Mouse (Mus musculus): ENCODE data around the gene Tmeff1.
"Not testable (repeated sequence)": the region's sequence is repeated elsewhere in the genome, so short reads cannot be mapped to it uniquely, and the experiment has no call there.

Tmeff1 gene

GRCm38 (mm10) chr4:48680214-48680613 is 95.2 kb downstream of the Tmeff1 start:
- DNase-seq, result no peak

DNA sequence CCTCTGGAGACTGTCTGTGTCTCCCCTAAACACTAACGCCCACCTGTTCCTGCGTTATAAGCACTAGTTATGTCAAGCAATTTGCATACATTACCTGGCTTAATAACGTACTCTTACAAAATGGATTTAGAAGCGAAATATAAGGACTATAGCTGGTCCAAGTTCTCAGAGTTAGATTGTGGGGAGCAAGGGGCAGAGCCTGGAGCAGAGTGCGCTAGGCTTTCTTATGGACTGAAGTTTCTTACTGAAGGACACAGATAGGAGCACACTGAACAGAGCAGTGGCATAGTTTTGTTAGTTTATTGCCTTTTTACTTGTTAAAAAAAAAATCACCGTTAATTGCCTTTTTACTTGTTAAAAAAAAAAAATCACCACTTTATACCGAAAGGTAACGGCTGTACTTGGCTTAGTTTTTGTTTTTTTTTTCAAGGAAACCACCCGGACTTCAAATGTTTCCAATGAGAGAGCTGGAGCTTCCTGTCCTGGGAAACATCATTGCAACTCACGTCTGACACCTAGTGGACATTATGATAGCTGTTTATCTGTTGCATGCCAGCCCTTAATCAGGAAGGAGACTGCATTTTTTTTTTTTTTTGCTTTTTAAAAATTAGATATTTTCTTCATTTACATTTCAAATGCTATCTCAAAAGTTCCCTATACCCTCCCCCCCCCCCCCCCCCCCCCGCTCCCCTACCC is 95.8 kb downstream of the Tmeff1 start:
- DNase-seq, result peak; percentile 19 to 33

GRCm38 (mm10) chr4:48683126-48683525 is 98.2 kb downstream of the Tmeff1 start:
- no peak for DNase-seq

GRCm38 (mm10) chr4:48683633-48684209 is 98.7 kb downstream of the Tmeff1 start:
- DNase-seq, result not testable (repeated sequence)

DNA sequence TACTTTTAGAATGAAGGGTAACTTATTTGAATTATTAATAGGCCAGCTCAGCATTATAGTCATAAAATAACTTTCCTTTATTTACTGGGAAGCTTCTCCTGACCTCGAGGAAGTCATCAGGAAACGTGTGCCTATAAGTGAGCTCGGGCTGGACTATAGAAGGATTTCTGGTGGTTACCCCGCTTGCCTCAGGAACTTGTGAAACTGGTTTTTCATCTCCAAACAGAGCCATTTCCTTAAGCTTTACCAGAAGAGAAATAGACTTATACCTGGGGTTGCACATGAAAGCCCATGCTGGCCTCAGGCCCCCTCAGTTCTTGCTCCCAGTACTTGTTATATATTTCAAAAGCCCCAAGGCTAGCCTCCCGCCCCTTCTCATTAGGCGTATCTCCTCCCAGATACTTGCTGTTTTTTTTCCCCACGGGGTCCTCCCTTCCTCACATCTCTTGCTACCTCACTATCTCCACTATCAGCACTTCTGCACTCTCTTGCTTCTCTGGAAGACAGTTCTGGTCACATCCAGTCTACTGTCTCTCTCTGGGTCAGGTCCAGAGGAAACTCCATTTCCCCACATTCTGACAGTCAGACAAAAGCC is 99.7 kb downstream of the Tmeff1 start:
- no peak for DNase-seq

DNA sequence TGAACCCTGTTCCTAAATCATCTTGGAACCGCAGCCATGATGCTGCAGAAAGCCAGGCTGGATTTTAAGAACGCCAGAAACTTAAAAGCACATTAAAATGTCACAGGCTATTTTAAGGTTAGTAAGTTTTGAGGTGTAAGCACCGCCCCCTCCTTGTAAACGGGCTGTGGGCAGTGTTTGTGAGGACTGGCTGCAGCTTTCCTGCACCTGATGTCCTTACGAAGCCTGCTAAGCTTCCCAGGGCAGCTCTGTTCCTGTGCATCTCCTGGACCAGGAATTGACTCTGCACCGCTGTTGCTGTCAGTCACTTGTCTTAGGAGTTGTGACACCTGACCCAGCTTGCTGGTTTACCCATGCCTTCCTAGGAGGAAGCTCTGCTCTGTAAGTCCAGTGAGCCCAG is 103.2 kb downstream of the Tmeff1 start:
- DNase-seq, result no peak

DNA sequence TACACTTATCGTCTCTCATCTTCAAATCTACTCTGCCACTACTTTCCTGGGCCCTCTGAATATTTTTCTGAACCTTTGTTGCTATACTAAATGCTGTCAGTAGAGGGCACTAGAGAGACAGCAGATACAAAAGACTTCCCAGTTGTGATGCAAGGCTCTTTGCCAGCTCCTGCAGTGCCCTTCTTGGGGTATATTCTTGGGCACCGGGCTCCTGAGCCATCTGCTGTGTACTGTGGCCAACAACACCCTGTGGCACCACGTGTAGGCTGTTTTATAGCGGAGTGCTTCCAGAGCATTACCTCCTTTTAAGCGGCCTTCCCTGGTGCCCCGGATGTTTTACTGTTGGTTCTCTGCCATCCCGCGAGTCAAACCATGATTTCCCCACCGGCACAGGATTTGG is 105.7 kb downstream of the Tmeff1 start:
- DNase-seq, result peak; percentile 10 to 30

GRCm38 (mm10) chr4:48691793-48692437 is 106.9 kb downstream of the Tmeff1 start:
- DNase-seq, result peak; percentile 6 to 41

DNA sequence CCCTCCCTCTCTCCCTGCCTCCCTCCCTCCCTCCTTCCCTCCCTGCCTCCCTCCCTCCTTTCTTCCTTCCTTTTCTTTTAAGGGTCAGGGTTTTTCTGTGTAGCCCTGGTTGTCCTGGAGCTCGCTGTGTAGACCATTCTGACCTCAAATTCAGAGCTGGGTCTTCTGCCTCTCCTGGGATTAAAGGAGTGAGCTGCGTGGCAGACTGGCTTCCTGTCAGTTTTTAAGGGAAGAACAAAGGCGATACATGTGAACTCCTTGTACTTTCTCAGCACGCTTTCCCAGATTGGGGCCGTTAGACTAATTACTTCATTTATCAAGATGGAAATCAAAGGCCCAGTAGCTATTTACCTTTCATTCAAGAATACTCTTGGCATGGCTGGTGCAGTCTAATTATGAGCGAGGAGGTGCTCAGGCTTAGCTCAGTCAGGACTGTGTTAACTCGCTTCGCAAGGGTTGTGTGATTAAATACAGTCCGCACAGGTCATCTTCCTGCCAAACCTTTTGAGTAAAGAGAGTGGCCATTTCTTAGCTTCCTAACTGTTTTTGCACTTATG is 107.8 kb downstream of the Tmeff1 start:
- DNase-seq, result no peak

DNA sequence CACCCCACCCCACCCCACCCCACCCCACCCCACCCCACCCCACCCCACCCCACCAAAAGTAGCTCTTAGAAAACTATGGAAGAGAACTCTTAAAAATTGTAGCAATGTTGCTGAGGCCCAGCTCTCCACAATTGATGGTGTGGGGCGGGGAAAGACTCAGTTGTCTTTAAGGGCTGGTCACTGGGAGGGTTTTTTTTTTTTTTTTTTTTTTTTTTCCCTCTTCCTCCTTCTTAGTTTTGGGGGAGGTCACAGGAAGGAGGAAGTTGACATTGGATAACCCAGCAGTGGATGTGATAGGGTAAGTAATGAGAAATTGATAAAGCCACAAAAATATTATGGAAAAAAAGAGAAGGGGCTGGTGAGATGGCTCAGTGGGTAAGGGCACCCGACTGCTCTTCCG is 111.7 kb downstream of the Tmeff1 start:
- DNase-seq, result no peak

GRCm38 (mm10) chr4:48697302-48697701 is 112.3 kb downstream of the Tmeff1 start:
- DNase-seq, result no peak
